Mouse (Mus musculus) CH12.LX (cell line): ENCODE measurements around the gene Hdac11. TPM values are rescaled to one million over a fixed set of nuclear protein-coding genes. Genes with fewer than 3 reads are reported as not detected.

Experiments
- DNase-seq: peaks from one replicate; pipeline ENCODE4 v3.0.0-alpha.2; 2013; ENCODE audit errors: extremely low read depth
- H3K27ac ChIP-seq: 2 replicates; pipeline ENCODE4 v1.5.1; 2012; ENCODE audit warnings: low read depth, mild to moderate bottlenecking, control low read depth, moderate library complexity; ENCODE audit not compliant: insufficient read depth
- H3K27me3 ChIP-seq: replicated peaks from 2 replicates; pipeline ENCODE3; 2012; ENCODE audit warnings: inconsistent platforms
- H3K36me3 ChIP-seq, 2 experiments: replicated peaks in 1 of 2; 2 replicates each; pipeline versions ENCODE3 to v1.6.1; 2012; ENCODE audit warnings: inconsistent platforms in 1 of 2, low read length in 1 of 2, mild to moderate bottlenecking in 1 of 2, mixed read lengths in 1 of 2, moderate library complexity in 1 of 2; ENCODE audit not compliant: control insufficient read depth in 1 of 2, insufficient read depth in 1 of 2
- H3K4me1 ChIP-seq, 2 experiments: 2 replicates each; pipeline ENCODE4 v1.6.1; 2012; ENCODE audit warnings: inconsistent platforms in 1 of 2, moderate library complexity in 1 of 2; ENCODE audit not compliant: insufficient read depth in 2 of 2, control insufficient read depth in 1 of 2
- H3K4me2 ChIP-seq: 2 replicates; pipeline ENCODE4 v1.6.1; 2012; ENCODE audit warnings: low read depth, mild to moderate bottlenecking, control low read depth; ENCODE audit not compliant: poor library complexity, insufficient read depth, severe bottlenecking
- H3K4me3 ChIP-seq, 3 experiments: fragments of 150-350 bp in 1 of 3; sonication (generic) in 1 of 3; replicated peaks in 1 of 3; 2 replicates each; pipeline versions ENCODE3 to v1.5.1; 2011 to 2012; ENCODE audit warnings: low read depth in 2 of 3, low read length in 2 of 3, mild to moderate bottlenecking in 2 of 3, moderate library complexity in 2 of 3, control low read depth in 1 of 3, improper control_type of control experiment in 1 of 3, inconsistent platforms in 1 of 3, mixed read lengths in 1 of 3; ENCODE audit not compliant: poor library complexity in 1 of 3
- H3K79me2 ChIP-seq: replicated peaks from 2 replicates; pipeline ENCODE4 v1.6.1; 2012; ENCODE audit warnings: mild to moderate bottlenecking, moderate library complexity; ENCODE audit not compliant: control insufficient read depth, poor library complexity, insufficient read depth, severe bottlenecking; ENCODE audit errors: extremely low read depth
- H3K9ac ChIP-seq: 2 replicates; pipeline ENCODE4 v1.6.1; 2012; ENCODE audit warnings: low read depth, mild to moderate bottlenecking, control low read depth, moderate library complexity; ENCODE audit not compliant: insufficient read depth
- H3K9me3 ChIP-seq: replicated peaks from 2 replicates; pipeline ENCODE3; 2012; ENCODE audit warnings: low read length, inconsistent platforms, mixed read lengths
- CTCF ChIP-seq, 2 experiments: IDR thresholded peaks in 1 of 2; conservative IDR thresholded peaks in 1 of 2; 2 replicates each; pipeline ENCODE4 v1.5.1; 2011 to 2012; ENCODE audit warnings: low read depth in 2 of 2, low read length in 2 of 2, improper control_type of control experiment in 1 of 2, inconsistent platforms in 1 of 2, mild to moderate bottlenecking in 1 of 2, moderate library complexity in 1 of 2
- E2F4 ChIP-seq: IDR thresholded peaks from 2 replicates; pipeline ENCODE4 v1.6.1; 2011; ENCODE audit warnings: low read depth, low read length, improper control_type of control experiment; ENCODE audit not compliant: insufficient replicate concordance
- ETS1 ChIP-seq: conservative IDR thresholded peaks from 2 replicates; pipeline ENCODE4 v1.6.1; 2012; ENCODE audit warnings: low read depth, mild to moderate bottlenecking, inconsistent platforms, low read length, improper control_type of control experiment, moderate library complexity
- IRF4 ChIP-seq: IDR thresholded peaks from 2 replicates; pipeline ENCODE4 v1.6.1; 2014; ENCODE audit warnings: low read depth, mild to moderate bottlenecking, inconsistent platforms, low read length, improper control_type of control experiment
- JUND ChIP-seq: conservative IDR thresholded peaks from 2 replicates; pipeline ENCODE4 v1.6.1; 2011; ENCODE audit warnings: low read depth, low read length, improper control_type of control experiment
- KAT2A ChIP-seq: IDR thresholded peaks from 2 replicates; pipeline ENCODE4 v1.6.1; 2012; ENCODE audit warnings: low read length, improper control_type of control experiment, inconsistent platforms; ENCODE audit not compliant: insufficient replicate concordance
- MEF2A ChIP-seq: IDR thresholded peaks from 2 replicates; pipeline ENCODE4 v1.6.1; 2014; ENCODE audit warnings: low read depth, mild to moderate bottlenecking, inconsistent platforms, low read length, improper control_type of control experiment, borderline replicate concordance
- MYC ChIP-seq: IDR thresholded peaks from 2 replicates; pipeline ENCODE4 v1.6.1; 2011; ENCODE audit warnings: low read depth, mild to moderate bottlenecking, improper control_type of control experiment, low read length
- NELFE ChIP-seq: IDR thresholded peaks from 2 replicates; pipeline ENCODE4 v1.6.1; 2011; ENCODE audit warnings: low read depth, low read length, improper control_type of control experiment
- NRF1 ChIP-seq: IDR thresholded peaks from 2 replicates; pipeline ENCODE4 v1.6.1; 2014; ENCODE audit warnings: low read depth, mild to moderate bottlenecking, inconsistent platforms, low read length, improper control_type of control experiment, moderate library complexity
- RAD21 ChIP-seq: IDR thresholded peaks from 2 replicates; pipeline ENCODE4 v1.6.1; 2011; ENCODE audit warnings: low read depth, mild to moderate bottlenecking, low read length, improper control_type of control experiment, moderate library complexity
- RCOR1 ChIP-seq: conservative IDR thresholded peaks from 2 replicates; pipeline ENCODE4 v1.6.1; 2012; ENCODE audit warnings: low read depth, mild to moderate bottlenecking, inconsistent platforms, low read length, improper control_type of control experiment
- SIN3A ChIP-seq: IDR thresholded peaks from 2 replicates; pipeline ENCODE4 v1.6.1; 2012; ENCODE audit warnings: low read length, improper control_type of control experiment, inconsistent platforms
- SMC3 ChIP-seq: IDR thresholded peaks from 2 replicates; pipeline ENCODE4 v1.6.1; 2011; ENCODE audit warnings: low read depth, low read length, improper control_type of control experiment
- TCF12 ChIP-seq: IDR thresholded peaks from 2 replicates; pipeline ENCODE4 v1.6.1; 2014; ENCODE audit warnings: low read depth, mild to moderate bottlenecking, inconsistent platforms, low read length, improper control_type of control experiment
- UBTF ChIP-seq: IDR thresholded peaks from 2 replicates; pipeline ENCODE4 v1.6.1; 2012; ENCODE audit warnings: low read depth, mild to moderate bottlenecking, inconsistent platforms, low read length, improper control_type of control experiment, moderate library complexity
- ZMIZ1 ChIP-seq: IDR thresholded peaks from 2 replicates; pipeline ENCODE4 v1.6.1; 2012; ENCODE audit warnings: low read depth, mild to moderate bottlenecking, inconsistent platforms, low read length, improper control_type of control experiment
- dilution Hi-C: fragments of 300-500 bp; cut with MboI; formaldehyde crosslinking; loops from 2 replicates; pipeline ENCODE4 v1.14.3; 2020; ENCODE audit warnings: low sequenced_read_pairs; ENCODE audit not compliant: extremely low pct_unique_long_range_greater_than_20kb, extremely low pct_ligation_motif_present
- in situ Hi-C: fragments of 300-500 bp; cut with MboI; formaldehyde crosslinking; loops from 3 replicates; pipeline ENCODE4 v1.14.3; 2019; ENCODE audit warnings: low sequenced_read_pairs, low pct_ligation_motif_present, low pct_unique_long_range_greater_than_20kb, mixed read lengths
- polyA plus RNA-seq: library from polyadenylated mRNA; unstranded; fragments of >175 nt; gene quantifications from 2 replicates; pipeline ENCODE4 v1.2.1, GENCODE M21; 2012; ENCODE audit warnings: low read depth; ENCODE audit not compliant: insufficient read length
- total RNA-seq, 2 experiments: library from RNA; depleted of rRNA; stranded (reverse); fragments of 300-350 nt in 1 of 2; fragments of >200 nt in 1 of 2; gene quantifications; 2 replicates each; pipeline ENCODE4 v1.2.3; 2012 to 2014

Hdac11 gene
- total and polyA plus RNA-seq, 3 experiments, result 0.53 to 2.1 TPM; not detected in 1

DNA sequence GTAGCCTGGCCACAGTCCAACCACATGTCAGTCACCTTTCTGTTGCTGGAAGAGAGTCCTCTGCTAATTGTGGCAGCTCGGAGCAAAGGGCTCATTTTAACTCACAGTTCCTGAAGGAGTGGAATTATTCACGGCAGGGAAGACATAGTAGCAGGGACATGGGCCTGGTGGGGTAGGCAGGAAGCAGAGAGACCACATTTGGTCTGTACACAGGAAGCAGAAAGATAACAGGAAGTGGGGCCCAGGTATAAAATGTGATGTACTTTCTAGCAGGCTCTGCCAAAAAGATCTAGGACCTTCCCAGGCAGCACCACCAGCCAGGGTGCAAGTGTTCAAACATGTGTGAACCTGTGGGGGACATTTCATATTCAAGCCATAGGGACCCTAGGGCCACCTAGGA is 15.9 kb downstream of the Hdac11 start:
- Histone ChIP-seq H3K36me3 (no peaks in the 10 kb centered on the region), H3K79me2 (no peaks in the 10 kb centered on the region), H3K4me2 (no peak overlapping the region), H3K9ac (no peak overlapping the region), H3K9me3 (no peaks in the 10 kb centered on the region), H3K4me3 (no peak overlapping the region), H3K27me3 (peaks cover 65% of the 10 kb centered on the region), H3K4me1 (peaks cover 3 to 10% of the 10 kb centered on the region in 2 experiments; a peak in 3 of 4 replicates), H3K27ac (no peak overlapping the region)
- in situ Hi-C loops (loop anchor here (5.0 to 25.0 kb wide), 2 partner anchors 105 to 240 kb away; partner anchors contain the start of gene Wnt7a), dilution Hi-C loops (no loop called here)
- TF ChIP-seq ETS1 (no peak), UBTF (no peak)
- no peak for DNase-seq

DNA sequence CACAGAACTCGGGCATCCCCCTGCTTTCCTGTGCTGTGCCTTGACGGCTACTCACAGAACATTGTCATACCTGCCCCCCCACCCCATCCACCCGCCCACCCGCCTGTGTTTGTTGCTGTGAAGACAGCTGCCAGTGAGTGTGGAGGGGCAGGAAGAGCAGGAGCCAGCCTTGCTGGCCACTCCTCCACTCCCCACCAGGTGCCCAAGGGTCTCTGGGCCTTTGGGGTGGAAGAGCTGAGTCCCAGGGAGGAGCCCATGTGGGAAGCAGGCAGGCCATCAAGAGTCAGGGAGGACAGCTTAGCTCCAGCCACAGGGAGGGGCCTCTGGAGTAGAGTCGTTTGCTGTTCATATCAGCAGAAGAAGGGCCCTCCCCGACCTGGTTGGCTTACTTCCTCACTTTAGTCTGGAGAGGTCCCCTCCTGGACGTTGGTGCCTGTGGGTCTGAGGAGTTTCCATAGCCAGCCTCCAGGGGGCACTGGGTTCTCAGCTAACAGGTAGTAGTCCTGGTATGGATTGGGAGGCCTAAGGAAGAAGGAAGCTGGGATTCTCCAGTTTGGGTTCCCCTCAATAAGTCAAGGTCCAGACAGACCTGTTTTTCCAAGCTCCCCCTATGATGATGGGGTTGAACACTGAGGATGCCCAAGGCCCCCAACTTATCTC is 16.9 kb downstream of the Hdac11 start:
- H3K4me1 ChIP-seq, result peaks cover 3 to 10% of the 10 kb centered on the region in 2 experiments; a peak in 3 of 4 replicates
- peak; percentile 40 for DNase-seq
- H3K9me3 ChIP-seq, result no peaks in the 10 kb centered on the region
- H3K27me3 ChIP-seq, result peaks cover 64% of the 10 kb centered on the region
- TF ChIP-seq JUND (no peak), SMC3 (peak; percentile 31), MEF2A (no peak), RAD21 (peak; percentile 38), ZMIZ1 (no peak), CTCF (conservative IDR thresholded peaks at IDR 0.05 in 1 of 2, IDR thresholded peaks at IDR 0.05 in 1 of 2; ENCODE audit: low read depth in 2 of 2, low read length in 2 of 2) (peak in 1 of 2 experiments; percentile 64; a peak in 2 of 4 replicates), SIN3A (no peak), IRF4 (no peak), NRF1 (no peak), RCOR1 (no peak), E2F4 (no peak), KAT2A (no peak), TCF12 (no peak), MYC (no peak), NELFE (no peak)
- no peak overlapping the region for H3K4me2 ChIP-seq
- no peak overlapping the region for H3K27ac ChIP-seq
- no peak overlapping the region for H3K9ac ChIP-seq
- no peaks in the 10 kb centered on the region for H3K79me2 ChIP-seq
- dilution Hi-C loops (no loop called here), in situ Hi-C loops (loop anchor here (5.0 to 25.0 kb wide), 2 partner anchors 104 to 239 kb away; partner anchors contain the start of gene Wnt7a)
- H3K4me3 ChIP-seq, result no peak overlapping the region
- H3K36me3 ChIP-seq, result no peaks in the 10 kb centered on the region
